Mouse (Mus musculus): Measurements from ENCODE around the gene Bbs9. TPM values are rescaled to one million over a fixed set of nuclear protein-coding genes. Genes with fewer than 3 reads are reported as not detected.

The Bbs9 gene
- polyA plus RNA-seq, 1 experiment from 2014 or later = 13.5 TPM

DNA sequence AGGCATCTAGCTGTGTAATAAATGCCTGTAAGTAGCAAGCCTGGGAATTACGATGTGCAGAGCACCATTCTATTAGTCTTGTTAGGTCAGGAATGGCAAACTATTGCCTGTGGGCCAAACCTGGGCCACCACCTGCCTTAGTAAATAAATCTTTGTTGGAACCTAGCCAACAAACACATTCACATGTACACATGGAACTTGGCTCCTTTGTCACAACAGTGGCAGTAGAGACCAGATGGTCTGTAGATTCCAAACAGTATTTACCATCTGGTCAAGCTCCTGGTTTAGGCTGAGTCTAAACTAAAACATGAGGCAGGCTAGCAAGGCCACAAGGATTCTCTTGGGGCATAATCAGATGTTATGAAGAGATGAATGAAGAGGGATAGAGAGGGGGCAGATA is 399.7 kb downstream of the Bbs9 start:
- no peak overlapping the region for H3K27ac ChIP-seq
- WGBS = 84% methylated on average over 1 of the region's 1 CpGs
- no peaks in the 10 kb centered on the region for H3K36me3 ChIP-seq
- no peaks in the 10 kb centered on the region for H3K27me3 ChIP-seq (ENCODE audit: low read depth, poor library complexity, severe bottlenecking)
- H3K9me3 ChIP-seq (replicated peaks) = no peaks in the 10 kb centered on the region
- H3K4me1 ChIP-seq = peaks cover 8% of the 10 kb centered on the region
- H3K4me3 ChIP-seq = no peak overlapping the region
- DNase-seq (ENCODE audit: low spot score) = no peak

DNA sequence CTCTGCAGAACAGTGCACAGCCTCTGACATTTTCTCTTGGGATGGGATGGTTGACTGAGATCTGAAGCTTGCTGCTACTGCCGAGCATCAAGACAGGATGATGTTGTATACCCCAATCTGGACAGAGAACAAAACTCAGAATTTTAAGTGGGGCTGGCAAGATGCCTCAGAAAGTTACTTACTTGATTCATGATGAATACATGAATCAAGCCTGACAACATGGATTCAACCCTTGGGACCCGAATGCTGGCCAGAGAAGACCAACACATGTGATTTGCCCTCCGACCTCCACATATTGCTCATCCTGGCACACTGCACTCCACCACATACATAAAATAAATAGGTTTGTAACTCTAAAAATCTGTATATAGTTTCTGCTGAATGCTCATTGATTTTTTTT is 403.8 kb downstream of the Bbs9 start:
- no peak overlapping the region for H3K27ac ChIP-seq
- no peaks in the 10 kb centered on the region for H3K36me3 ChIP-seq
- H3K4me3 ChIP-seq = no peak overlapping the region
- 86% methylated on average over 3 of the region's 3 CpGs for WGBS
- peaks cover 6% of the 10 kb centered on the region for H3K4me1 ChIP-seq
- H3K27me3 ChIP-seq (ENCODE audit: low read depth, poor library complexity, severe bottlenecking) = no peaks in the 10 kb centered on the region
- no peak for DNase-seq (ENCODE audit: low spot score)
- no peaks in the 10 kb centered on the region for H3K9me3 ChIP-seq (replicated peaks)

DNA sequence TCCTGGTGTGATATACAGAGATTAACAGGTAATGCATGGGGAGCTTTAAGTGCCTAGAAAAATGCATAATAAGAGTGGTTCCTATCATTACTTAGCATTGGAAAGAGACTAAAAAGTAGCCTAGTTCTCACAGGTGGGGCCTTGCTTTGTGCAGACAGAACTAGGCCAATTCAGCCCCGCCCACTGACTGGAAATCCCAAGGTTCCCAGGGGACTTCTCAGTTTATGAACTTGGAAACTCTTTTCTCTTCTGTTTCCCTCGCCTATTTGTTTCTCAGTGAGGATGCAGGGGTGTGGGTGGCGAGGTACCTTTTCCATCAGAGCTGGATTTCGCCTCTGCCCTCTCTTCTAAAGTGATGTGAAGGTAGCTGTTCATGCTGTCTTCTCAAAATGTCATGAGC is 410.8 kb downstream of the Bbs9 start:
- Histone ChIP-seq H3K36me3 (no peaks in the 10 kb centered on the region), H3K27me3 (ENCODE audit: low read depth, poor library complexity, severe bottlenecking) (no peaks in the 10 kb centered on the region), H3K4me1 (no peaks in the 10 kb centered on the region), H3K9me3 (replicated peaks) (no peaks in the 10 kb centered on the region), H3K27ac (no peak overlapping the region), H3K4me3 (no peak overlapping the region)
- WGBS = 89% methylated on average over 4 of the region's 4 CpGs
- no peak for DNase-seq (ENCODE audit: low spot score)

DNA sequence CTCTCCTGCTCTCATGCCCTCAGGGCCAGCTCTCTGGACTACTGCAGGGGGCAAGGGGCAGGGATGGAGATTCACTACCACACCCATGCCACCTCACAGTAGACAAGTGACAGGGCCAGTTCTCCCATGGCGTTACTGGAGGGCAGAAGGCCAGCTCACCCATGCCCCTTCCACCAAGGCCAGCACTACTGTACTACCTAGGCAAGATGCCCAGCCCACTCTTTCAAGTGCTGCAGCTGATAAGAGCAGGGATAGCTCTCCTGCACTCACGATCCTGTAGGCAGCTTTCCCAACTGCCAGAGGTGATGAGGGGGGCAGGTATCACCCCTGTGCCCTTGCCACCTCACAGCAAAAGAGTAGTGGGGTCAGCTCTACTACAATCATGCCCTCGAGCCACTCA is 429.9 kb downstream of the Bbs9 start:
- no peak for DNase-seq (ENCODE audit: low spot score)
- Histone ChIP-seq H3K4me3 (no peak overlapping the region), H3K36me3 (no peaks in the 10 kb centered on the region), H3K9me3 (replicated peaks) (no peaks in the 10 kb centered on the region), H3K27ac (peak overlapping the region; percentile 58; the same call in 1 of the 2 replicates), H3K4me1 (no peaks in the 10 kb centered on the region), H3K27me3 (ENCODE audit: low read depth, poor library complexity, severe bottlenecking) (no peaks in the 10 kb centered on the region)
- 74% methylated on average over 3 of the region's 3 CpGs for WGBS

DNA sequence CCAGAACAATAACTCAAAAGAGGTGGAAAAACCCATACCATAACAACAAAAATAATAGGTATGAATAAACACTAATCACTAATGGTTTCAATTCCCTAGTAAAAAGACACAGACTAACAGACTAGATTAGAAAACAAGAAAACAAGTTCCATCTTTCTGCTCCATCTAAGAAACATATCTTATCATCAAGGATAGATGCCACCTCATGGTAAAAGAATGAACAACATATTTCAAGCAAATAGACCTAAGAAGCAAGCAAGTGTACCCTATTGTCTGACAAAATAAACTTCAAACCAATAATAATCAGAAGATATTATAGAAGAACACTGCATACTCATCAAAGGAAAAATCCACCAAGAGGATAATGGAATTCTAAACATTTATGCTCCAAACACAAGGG is 441.3 kb downstream of the Bbs9 start:
- H3K27me3 ChIP-seq (ENCODE audit: low read depth, poor library complexity, severe bottlenecking) = no peaks in the 10 kb centered on the region
- DNase-seq (ENCODE audit: low spot score) = no peak
- H3K4me3 ChIP-seq = no peak overlapping the region
- H3K9me3 ChIP-seq (replicated peaks) = no peaks in the 10 kb centered on the region
- H3K4me1 ChIP-seq = no peaks in the 10 kb centered on the region
- H3K36me3 ChIP-seq = no peaks in the 10 kb centered on the region
- H3K27ac ChIP-seq = no peak overlapping the region

DNA sequence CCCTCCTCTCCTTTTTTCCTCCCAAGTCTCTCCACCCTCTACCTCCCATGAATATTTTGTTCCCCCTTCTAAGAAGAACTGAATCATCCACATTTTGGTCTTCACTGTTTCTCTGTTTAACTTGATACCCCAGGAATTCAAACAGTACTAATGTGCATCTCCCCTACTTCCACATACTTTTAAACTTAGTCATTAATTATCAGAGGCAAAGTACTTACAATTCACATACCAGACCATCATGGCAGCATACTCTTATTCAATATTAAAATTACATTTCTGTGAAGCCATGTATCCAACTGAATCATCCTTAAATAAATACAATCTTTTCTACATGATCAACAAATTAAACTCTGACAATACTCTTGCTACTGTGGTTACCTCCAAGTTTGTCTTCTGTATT is 460.1 kb downstream of the Bbs9 start:
- Histone ChIP-seq H3K4me1 (peaks cover 6% of the 10 kb centered on the region), H3K9me3 (replicated peaks) (no peaks in the 10 kb centered on the region), H3K4me3 (no peak overlapping the region), H3K27me3 (ENCODE audit: low read depth, poor library complexity, severe bottlenecking) (no peaks in the 10 kb centered on the region), H3K36me3 (no peaks in the 10 kb centered on the region), H3K27ac (no peak overlapping the region)
- no peak for DNase-seq (ENCODE audit: low spot score)

Other genes starting within 250 kb of the Bbs9 start
- 8.7 and 9.5 TPM in 2 replicates for gene Zfp599, start 215.8 kb upstream of the Bbs9 start, polyA plus RNA-seq (2016; fragmentation: Nextera tagmentation; extraction: Ambion mirVana)
- gene Zfp810, start 168.1 kb upstream of the Bbs9 start, polyA plus RNA-seq (2016; fragmentation: Nextera tagmentation; extraction: Ambion mirVana) = 23.3 and 36.1 TPM in 2 replicates
- 41.7 and 48.6 TPM in 2 replicates for gene Anln, start 86.5 kb upstream of the Bbs9 start, polyA plus RNA-seq (2016; fragmentation: Nextera tagmentation; extraction: Ambion mirVana)
- 6.5 TPM in 2 replicates for gene 9530077C05Rik, start 64.2 kb upstream of the Bbs9 start, polyA plus RNA-seq (2016; fragmentation: Nextera tagmentation; extraction: Ambion mirVana)
- gene Gm17545, start 21.4 kb upstream of the Bbs9 start, polyA plus RNA-seq (2016; fragmentation: Nextera tagmentation; extraction: Ambion mirVana) = not detected in 2 replicates
- 52.8 and 52.9 TPM in 2 replicates for gene Rp9, start 6.0 kb upstream of the Bbs9 start, polyA plus RNA-seq (2016; fragmentation: Nextera tagmentation; extraction: Ambion mirVana)